Mouse (Mus musculus) C2C12 (cell line): ENCODE results near the gene Isg20l2.

Source experiments
- MAX ChIP-seq: IDR thresholded peaks from one replicate; pipeline ENCODE4 v1.6.1; 2011; ENCODE audit warnings: mild to moderate bottlenecking, control low read depth
- USF1 ChIP-seq: IDR thresholded peaks from one replicate; pipeline ENCODE4 v1.6.1; 2011; ENCODE audit warnings: low read depth, mild to moderate bottlenecking, control low read depth, moderate library complexity

DNA sequence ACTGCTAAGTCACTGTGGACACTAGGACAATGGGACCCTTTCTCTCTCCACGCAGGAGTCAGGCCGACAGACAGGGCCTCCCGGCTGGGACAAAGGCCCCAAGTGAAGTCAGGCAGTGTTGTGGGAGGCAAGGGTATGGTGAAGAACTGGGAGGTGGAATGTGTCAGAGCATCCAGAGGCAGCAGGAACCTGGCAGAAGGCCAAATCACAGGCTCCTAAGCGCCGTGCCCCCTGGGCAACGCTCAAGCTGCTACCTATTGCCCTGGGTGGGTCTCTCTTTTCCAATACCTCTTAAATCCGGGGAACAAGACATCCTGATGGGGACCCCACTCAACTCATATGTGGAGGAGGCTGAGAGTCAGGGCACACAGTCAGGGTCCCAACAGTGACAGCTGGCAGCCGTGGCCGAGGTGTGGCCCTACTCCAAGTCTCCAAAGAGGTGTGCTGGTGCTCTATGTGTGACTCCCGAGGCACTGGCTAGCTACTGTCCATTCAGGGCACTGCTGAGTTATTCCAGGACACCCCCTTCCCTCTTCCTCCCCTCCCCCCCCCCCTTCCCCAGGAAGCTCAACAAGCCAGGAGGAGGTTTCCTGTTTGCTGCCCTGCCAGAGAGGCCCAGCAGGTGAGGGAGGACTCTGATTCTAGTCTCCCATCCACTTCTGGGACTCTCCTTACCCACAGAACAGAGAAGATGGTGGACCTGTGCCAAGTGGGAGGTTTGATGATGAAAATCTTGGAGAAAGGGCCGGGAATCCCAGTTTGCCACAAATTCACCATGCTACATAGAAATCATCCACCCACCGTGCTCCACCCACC is 55.6 kb downstream of the Isg20l2 start:
- no peak for TF ChIP-seq USF1
- TF ChIP-seq MAX: no peak
